Mouse (Mus musculus) layer of hippocampus, adult 8-10 months (tissue): Measurements from ENCODE around the gene Tmc6. TPM values are rescaled to one million over a fixed set of nuclear protein-coding genes. Genes with fewer than 3 reads are reported as not detected.

ENCODE experiments used
- DNase-seq, 2 experiments: peaks; one replicate each; pipeline ENCODE4 v3.0.0; 2022; ENCODE audit warnings: low spot score in 2 of 2
- total RNA-seq, 4 experiments: library from RNA; stranded (reverse); gene quantifications; 2 replicates each; pipeline ENCODE4 v1.2.4; 2022

The Tmc6 gene
- total RNA-seq, 4 experiments from 2014 or later: 11.6 to 27.6 (median 16.2) TPM

DNA sequence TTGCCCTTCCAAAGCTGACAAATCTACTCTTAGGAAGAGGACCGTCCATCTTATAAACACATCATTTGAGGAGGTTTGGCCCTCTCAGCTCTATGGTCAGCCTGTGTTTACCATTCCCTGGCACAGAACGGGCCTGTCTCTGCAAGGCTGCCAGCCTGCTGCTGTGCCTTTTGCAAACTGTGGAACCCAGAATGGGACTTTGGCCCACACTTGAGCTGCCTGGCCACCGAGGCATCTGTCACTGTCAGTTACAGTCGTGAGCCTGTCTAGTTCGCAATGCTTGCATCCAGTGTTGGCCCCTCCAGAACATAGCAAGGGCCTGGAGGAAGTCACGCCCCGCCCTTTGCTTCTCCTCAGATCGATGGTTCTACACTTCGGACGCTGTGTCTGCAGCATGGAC, 22.7 kb downstream of the Tmc6 start:
- DNase-seq: no peak

DNA sequence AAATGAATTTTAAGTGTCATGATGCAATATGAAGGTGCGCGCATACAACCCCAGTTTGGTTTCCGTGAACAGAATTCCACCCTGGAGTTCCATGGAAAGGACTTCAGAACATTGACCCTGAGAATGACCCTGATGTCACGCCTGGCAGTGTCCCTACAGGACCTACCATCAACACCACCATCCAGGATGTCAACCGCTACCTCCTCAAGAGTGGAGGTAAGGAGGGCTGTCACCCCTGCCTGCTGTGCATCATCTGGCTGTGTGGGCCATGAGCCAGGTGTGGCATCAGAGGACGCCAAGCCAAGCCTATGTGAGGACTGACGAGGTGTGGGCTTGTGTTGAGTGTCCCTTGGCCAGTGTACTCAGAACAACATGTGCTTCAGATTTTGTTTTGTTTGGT, 26.1 kb downstream of the Tmc6 start:
- no peak for DNase-seq

- DNase-seq: no peak
These were observed 30.5 kb downstream of the Tmc6 start for GRCm38 (mm10) chr11:117751544-117751943.

- DNase-seq: peak; percentile 86 to 89
These were observed 32.6 kb downstream of the Tmc6 start for GRCm38 (mm10) chr11:117749414-117749813.

DNA sequence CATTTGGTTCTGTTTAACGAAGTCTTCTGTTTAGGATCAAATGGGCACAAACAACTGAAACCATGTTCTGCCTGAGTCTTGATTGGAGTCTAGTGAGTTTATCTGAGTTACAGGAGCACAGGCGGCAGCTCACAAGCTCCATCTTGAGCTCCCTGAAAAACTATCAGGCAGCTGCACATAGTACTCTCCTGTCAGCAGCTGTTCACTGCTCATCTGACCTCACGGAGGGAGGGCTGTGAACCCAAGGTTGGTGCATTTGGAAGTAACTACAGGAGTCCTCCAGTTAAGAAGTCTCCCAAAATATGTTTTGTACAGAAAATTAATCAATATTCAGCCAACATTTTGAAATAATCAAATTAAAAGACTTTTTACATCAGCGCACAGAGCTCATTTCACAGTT, 33.4 kb downstream of the Tmc6 start:
- DNase-seq: no peak

DNA sequence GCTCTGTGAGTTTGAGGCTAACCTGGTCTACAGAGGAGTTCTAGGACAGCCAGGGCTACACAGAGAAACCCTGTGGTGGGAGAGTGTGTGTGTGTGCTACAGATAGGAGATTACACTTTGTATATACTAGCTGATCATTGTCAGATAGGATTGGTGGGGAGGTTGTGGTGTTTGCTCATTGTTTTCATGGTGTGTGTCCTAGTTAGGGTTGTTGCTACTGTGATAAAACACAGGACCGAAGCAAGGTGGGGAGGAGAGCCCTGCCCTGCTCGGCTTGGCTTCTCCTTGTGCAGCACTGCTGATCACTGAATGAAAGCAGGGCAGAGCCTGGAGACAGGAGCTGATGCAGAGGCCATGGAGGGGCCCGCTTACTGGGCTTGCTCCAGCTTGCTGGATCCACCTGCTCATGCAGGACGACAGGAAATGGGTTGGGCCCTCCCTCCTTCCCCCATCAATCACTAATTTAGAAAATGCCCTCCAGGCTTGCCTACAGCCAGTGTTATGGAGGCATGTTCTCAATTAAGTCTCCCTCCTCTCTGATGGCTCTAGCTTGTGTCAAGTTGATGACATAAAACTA, 38.5 kb downstream of the Tmc6 start:
- DNase-seq: no peak

DNA sequence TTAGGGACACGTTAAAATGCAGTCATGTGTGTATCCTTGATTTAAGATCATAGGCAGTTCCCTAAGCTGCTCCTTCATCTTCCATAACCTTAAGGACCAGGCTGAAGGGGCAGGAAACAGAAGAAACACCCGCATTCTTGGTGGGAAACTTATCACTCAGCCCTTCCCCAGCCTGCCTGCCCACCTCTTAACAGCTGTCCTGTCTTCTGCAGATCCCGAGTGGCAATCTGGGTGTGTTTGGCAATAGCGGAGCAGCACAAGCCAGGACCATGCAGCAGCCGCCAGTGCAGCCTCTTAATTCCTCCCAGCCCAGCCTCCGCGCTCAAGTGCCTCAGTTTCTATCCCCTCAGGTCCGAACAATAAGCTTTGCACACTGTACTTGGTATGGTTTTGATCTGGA, 39.3 kb downstream of the Tmc6 start:
- DNase-seq: no peak

DNA sequence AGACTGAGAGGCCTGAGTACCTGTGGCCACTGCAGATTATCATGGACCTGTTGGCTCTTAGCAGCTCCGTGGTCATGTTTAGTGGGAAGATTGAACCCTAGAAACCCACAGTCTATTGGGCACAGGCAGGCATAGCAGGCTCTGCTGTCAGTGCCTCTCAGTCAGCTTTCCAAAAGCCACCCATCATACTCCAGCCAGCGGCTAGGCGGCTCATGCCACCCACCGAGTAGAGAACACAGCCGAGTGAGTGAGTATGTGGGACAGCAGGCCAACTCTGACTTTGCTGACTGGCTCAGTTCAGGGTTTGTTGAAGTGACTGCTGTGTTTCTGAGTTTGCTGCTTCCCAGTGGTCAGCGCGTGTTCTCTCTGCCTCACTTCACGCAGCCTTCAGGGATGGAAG, 39.8 kb downstream of the Tmc6 start:
- DNase-seq: no peak

DNA sequence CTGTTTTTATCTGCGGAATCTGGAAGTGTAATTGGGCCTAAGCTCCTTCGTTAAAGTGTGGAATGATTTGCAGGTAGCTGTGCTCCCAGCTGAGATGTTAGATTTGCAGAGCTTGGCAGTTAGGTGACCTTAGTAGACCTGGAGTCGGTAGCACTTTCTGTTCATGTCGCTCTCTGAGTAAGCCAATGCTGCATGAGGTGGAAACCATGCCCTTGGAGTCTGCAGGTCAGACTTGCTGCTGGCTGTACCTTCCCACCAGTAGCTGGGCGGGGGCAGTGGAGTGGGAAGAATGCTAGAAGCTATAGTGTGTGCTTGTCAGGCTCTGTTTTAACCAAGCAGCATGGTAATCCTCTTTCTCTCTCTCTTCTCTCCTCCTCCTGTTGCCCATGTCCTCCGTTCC, 40.9 kb downstream of the Tmc6 start:
- no peak for DNase-seq

DNA sequence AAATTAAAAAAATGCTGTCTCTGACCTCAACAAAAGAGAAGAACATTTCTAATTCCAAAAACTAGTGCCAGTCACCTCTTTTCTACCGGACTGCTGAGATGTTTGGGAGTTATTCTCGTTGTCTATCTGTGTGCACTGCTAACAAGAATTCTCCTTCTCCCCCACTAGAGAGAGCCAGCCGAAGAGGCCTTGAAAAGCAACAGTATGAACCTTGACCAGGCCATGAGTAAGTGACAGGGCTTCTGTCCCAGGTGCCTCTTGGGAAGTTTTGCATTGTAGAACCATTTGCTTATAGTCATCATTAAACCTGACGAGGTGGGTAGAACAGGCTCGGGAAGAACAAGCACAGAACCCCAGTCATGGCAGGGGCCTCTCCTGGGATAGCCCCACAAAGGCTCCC, 43.9 kb downstream of the Tmc6 start:
- DNase-seq: no peak

GRCm38 (mm10) chr11:117736037-117736689, 45.8 kb downstream of the Tmc6 start:
- no peak for DNase-seq

DNA sequence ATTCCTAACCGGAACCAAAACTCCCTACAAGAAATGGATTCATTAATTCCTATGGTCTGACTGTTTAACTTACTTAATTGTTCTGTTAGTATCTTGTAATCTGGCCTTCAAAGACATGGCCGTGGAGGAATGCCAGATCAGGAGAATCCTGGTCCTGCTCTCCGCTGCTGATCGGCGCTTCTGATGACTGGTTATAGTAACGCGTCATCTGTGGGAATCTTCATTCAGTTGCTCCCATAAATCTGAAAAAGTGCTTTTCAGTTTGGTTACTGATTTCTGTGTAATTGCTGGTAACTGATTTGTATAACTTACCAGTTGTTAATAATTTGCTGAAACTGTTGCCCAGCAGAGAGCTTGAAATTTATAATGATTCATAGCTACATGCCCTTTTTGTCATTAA, 50.5 kb downstream of the Tmc6 start:
- no peak for DNase-seq

DNA sequence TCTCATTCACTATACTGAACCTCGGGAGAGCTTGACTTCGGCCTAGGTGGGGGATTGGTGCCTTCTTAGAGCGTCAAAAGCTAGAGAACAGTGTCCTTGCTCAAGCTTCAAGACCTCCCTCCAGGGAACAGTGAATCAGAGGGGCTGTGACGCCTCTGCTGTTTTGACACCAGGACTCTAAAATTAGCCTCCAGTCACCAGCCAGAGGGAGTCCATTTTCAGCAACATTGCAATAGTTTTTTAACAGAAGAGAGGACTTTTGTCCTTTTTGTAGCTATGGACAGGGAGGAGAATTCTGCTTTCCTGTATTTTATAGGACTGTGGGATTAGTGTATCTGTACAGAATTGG, 51.5 kb downstream of the Tmc6 start:
- DNase-seq: no peak

- DNase-seq: no peak
These were observed 52.1 kb downstream of the Tmc6 start for GRCm38 (mm10) chr11:117729798-117730489.

GRCm38 (mm10) chr11:117729341-117729740, 52.7 kb downstream of the Tmc6 start:
- no peak for DNase-seq

- DNase-seq: no peak
These were observed 53.2 kb downstream of the Tmc6 start for GRCm38 (mm10) chr11:117728841-117729240.

GRCm38 (mm10) chr11:117728245-117728644, 53.8 kb downstream of the Tmc6 start:
- no peak for DNase-seq

DNA sequence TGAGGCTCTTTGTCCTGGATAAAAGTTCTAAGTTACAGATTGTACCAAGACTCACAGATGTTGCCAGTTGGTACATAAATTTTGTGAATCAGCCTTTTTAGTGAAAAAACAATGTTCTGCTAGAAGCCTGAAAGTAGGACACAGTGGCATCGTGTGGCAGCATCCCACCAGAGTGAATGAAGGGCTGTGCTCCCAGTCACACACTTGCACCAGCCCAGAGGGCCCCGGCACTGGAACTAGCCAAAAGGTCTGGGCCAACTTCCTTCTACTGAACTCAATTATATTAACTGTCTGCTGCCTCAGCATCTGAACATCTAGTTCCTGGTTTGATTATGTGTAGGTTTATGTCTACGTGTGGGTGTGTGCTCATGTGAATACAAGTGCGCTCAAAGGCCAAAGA, 55.0 kb downstream of the Tmc6 start:
- DNase-seq: no peak

DNA sequence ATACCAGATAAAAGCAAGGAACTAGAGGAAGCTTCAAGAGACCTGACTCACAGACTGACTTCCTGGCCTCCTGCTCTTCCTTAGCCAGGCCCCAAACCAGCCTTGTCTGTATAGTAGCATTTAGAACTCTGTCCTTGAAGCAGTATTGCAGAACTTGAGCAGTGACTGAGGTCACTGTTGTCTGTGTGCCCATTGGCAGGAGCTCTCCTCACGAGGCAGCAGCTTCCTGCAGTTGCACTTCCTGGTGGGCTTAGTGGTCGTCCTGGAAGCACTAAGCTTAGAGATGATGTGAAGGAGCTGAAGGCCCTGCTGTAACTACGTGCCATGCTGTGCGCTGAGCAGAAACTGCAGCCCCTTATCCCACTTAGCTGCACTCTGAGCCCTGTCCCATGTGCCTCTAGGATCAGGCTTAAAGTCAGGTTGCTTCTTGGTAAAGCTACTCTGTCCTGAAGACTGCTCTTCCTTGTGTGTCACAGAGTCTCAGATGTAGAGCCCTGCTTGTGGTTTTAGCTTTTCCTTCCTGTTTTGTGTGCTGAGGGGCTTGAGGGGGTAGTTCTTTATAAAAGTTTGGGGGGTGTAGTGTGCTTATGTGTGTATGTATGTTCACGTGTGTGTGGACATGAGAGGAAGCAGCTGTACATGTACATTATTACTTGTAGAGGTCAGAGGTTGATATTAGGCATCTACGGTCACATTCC, 57.2 kb downstream of the Tmc6 start:
- DNase-seq: no peak

GRCm38 (mm10) chr11:117718838-117719237, 63.2 kb downstream of the Tmc6 start:
- DNase-seq: no peak
